Mouse (Mus musculus) erythroid progenitor cell, adult 5-6 weeks (primary cell): ENCODE data around the gene Exoc3l4. TPM values are rescaled to one million over a fixed set of nuclear protein-coding genes. Genes with fewer than 3 reads are reported as not detected.

Source experiments
- ATAC-seq: replicated peaks from 2 replicates; pipeline ENCODE4 v1.8.0; 2016; ENCODE audit warnings: moderate number of reproducible peaks, mild to moderate bottlenecking, moderate TSS enrichment, inconsistent platforms; ENCODE audit not compliant: poor library complexity, low FRiP score, severe bottlenecking
- total RNA-seq, 2 experiments: library from RNA; stranded (forward) in 1 of 2; stranded (reverse) in 1 of 2; fragments of 150-400 nt in 1 of 2; fragments of 186-747, 209-891 nt in 1 of 2; gene quantifications; 2 replicates each; pipeline versions ENCODE4 v1.2.3 to v1.2.4; 2015 to 2017; ENCODE audit warnings: low replicate concordance in 2 of 2

The Exoc3l4 gene
- total RNA-seq (2015; ENCODE audit: low replicate concordance), result 2.2 TPM in 1 of 2 replicates, not detected in the other
- total RNA-seq (2017; ENCODE audit: low replicate concordance), result not detected in 2 replicates

- no peak for ATAC-seq
Measured at GRCm38 (mm10) chr12:111416921-111417779, at the start of gene Exoc3l4. TSS of gene Exoc3l4 (plus strand) at chr12:111417017.

- no peak for ATAC-seq
Measured at GRCm38 (mm10) chr12:111367065-111367464, 49.8 kb upstream of the Exoc3l4 start.

- no peak for ATAC-seq
Measured at GRCm38 (mm10) chr12:111370249-111370648, 46.6 kb upstream of the Exoc3l4 start.

GRCm38 (mm10) chr12:111371905-111372304 lies 44.9 kb upstream of the Exoc3l4 start:
- ATAC-seq, result no peak

GRCm38 (mm10) chr12:111373411-111373810 lies 43.4 kb upstream of the Exoc3l4 start:
- ATAC-seq, result no peak

- no peak for ATAC-seq
Measured at GRCm38 (mm10) chr12:111374727-111375126, 42.1 kb upstream of the Exoc3l4 start.

GRCm38 (mm10) chr12:111375559-111375958 lies 41.3 kb upstream of the Exoc3l4 start:
- no peak for ATAC-seq

- no peak for ATAC-seq
Measured at GRCm38 (mm10) chr12:111376053-111376452, 40.8 kb upstream of the Exoc3l4 start.

- 0 out of 2 replicates have a peak, but pooled peaks have one; percentile 10 for ATAC-seq
Measured at GRCm38 (mm10) chr12:111376826-111377331, 39.9 kb upstream of the Exoc3l4 start.

- no peak for ATAC-seq
Measured at GRCm38 (mm10) chr12:111377376-111377973, 39.3 kb upstream of the Exoc3l4 start, which contains the start of gene Cdc42bpb. TSS of gene Cdc42bpb (minus strand) at chr12:111377718.

GRCm38 (mm10) chr12:111377986-111378490 lies 38.8 kb upstream of the Exoc3l4 start:
- no peak for ATAC-seq

- no peak for ATAC-seq
Measured at GRCm38 (mm10) chr12:111378812-111379211, 38.0 kb upstream of the Exoc3l4 start.

- ATAC-seq, result no peak
Measured at GRCm38 (mm10) chr12:111385883-111386641, 30.8 kb upstream of the Exoc3l4 start.

GRCm38 (mm10) chr12:111386642-111387120 lies 30.1 kb upstream of the Exoc3l4 start:
- no peak for ATAC-seq

GRCm38 (mm10) chr12:111387146-111387545 lies 29.7 kb upstream of the Exoc3l4 start:
- ATAC-seq, result no peak

- no peak for ATAC-seq
Measured at GRCm38 (mm10) chr12:111394008-111394407, 22.8 kb upstream of the Exoc3l4 start.

- no peak for ATAC-seq
Measured at GRCm38 (mm10) chr12:111396997-111397396, 19.8 kb upstream of the Exoc3l4 start.

GRCm38 (mm10) chr12:111401454-111402184 lies 15.2 kb upstream of the Exoc3l4 start:
- ATAC-seq, result peak; percentile 78

GRCm38 (mm10) chr12:111404880-111405279 lies 11.9 kb upstream of the Exoc3l4 start:
- no peak for ATAC-seq
